Mouse (Mus musculus) megakaryocyte, adult 5-6 weeks (primary cell): Measurements from ENCODE around the gene Chd4. TPM values are rescaled to one million over a fixed set of nuclear protein-coding genes. Genes with fewer than 3 reads are reported as not detected.

Experiments used
- ATAC-seq: 2 replicates; pipeline ENCODE4 v1.8.0; 2016; ENCODE audit warnings: mild to moderate bottlenecking, inconsistent platforms; ENCODE audit not compliant: poor library complexity, severe bottlenecking
- total RNA-seq, 2 experiments: library from RNA; stranded (forward) in 1 of 2; stranded (reverse) in 1 of 2; fragments of 153-499, 151-499 nt in 1 of 2; fragments of 221-1000, 200-1000 nt in 1 of 2; gene quantifications; 2 replicates each; pipeline versions ENCODE4 v1.2.3 to v1.2.4; 2015 to 2017

Gene Chd4
- total RNA-seq, 2 experiments from 2014 or later: 64.9 to 282 TPM

DNA sequence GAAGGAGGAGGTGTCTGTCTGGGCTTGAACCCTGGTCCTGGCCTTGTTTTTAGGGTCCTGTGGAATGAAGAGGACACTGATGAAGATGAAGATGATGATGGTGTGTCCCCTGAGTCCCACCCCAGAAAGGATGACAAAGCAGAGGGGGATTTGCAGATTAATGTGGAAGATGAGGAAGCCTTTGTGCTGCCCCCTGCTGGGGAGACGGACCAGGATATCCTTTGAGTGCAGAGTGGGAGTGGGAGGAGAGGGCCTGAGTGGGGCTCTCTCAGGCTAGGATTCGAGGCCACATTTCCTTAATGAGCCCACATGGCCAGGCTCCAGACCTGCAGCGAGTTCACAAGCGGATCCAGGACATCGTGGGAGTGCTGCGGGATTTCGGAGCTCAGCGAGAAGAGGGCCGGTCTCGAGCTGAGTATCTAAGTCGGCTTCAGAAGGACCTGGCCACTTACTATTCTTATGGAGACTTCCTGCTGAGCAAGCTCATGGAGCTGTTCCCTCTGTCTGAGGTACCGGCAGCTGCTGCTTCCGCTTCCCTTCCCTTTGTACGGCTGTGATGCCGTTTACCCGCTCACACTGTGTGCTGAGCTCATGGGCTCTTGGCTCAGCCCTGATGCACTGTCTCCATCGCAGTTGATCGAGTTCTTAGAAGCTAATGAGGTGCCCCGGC, 41.4 kb downstream of the Chd4 start:
- ATAC-seq: peak; percentile 62

DNA sequence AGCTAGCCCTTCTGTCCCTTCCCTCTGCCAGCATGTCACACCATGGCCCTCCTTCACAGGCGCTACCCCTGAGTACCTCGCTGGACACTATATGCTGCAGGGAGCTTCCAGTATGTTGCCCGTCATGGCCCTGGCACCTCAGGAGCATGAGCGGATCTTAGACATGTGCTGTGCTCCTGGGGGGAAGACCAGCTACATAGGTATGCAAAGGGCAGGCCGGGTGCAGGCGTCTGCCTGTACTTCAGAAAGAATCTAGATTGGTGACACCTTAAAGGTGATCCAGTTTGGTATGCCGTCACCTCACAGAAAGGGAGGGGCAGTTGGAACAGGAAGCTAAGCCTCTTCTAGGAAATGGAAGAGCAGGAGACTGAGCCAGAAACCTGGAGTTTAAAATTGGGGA, 44.0 kb downstream of the Chd4 start:
- no peak for ATAC-seq

DNA sequence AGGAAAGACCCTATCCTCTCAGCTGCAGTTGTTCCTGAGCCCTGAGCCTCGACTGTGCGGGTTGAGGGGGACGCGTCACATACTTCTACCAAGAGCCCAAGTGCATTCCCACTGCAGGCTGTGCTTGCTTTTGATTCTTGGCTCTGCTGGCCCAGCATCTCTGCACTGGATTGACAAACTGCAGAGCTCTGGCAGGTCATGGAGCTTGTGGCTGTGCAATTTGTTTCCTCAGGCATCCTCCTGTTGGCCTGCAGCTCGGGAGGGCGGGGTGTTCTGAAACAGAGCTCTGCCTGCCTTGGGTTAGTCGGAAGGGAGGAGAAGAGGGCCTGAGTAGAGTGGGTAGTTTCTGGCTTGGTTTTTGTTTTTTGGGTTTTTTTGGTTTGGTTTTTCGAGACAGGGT, 46.7 kb downstream of the Chd4 start:
- ATAC-seq: no peak

DNA sequence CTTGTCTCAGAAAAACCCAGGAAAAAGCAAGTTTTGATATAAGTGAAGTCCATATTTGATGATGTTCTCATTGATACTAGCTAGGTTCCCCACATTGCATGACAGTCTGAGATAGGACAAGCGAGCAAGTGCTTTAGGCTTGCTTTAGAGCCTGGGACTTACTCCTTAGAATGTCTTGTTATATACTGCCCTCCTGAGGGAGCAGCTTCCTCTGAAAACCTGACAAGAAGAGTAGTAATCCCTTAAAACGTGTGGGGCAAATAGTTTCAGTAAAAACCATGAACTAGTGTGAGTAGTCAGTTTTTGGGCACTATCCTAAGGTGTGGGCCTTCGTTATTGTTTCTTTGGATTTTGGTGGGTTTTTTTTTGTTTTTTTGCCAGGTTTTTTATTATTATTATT, 47.3 kb downstream of the Chd4 start:
- no peak for ATAC-seq

DNA sequence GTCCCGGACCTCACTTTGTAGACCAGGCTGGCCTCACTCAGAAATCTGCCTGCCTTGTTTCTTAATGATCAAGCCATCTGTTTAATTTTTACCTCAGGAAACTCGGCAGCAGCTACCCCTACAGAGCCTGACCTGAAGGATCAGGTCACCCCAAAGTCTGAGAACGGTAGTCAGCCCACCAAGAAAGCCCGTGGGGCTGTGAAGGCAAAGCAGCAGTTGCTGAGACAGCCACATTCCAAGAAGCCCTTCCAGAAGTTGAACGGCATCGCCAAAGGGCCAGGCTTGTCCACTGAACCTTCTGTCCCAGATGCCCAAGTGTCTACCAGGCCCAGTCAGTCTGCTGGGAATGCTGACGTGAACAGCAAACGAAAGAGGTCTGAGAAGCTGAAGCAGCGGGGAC, 48.1 kb downstream of the Chd4 start:
- no peak for ATAC-seq

DNA sequence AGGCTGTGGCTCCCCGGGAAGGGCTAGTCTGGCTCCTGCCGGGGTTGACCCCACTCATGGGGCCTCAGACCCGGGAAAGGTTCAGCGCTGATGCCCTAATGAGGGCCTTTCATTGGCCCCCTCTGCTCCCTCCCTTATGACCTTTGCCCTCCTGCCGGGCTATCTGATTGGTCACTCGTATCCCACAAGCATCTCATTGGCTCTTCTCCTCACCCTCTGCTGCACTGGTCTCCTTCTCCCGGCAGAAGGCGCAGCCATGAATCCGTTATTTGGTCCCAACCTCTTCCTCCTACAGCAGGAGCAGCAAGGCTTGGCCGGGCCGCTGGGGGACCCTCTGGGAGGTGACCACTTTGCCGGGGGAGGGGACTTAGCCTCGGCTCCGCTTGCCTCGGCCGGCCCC, 49.2 kb downstream of the Chd4 start, which contains the start of gene Iffo1:
TSS of gene Iffo1 (plus strand) at position 241 of the 400 bp plus-strand sequence.
- peak; percentile 91 for ATAC-seq

DNA sequence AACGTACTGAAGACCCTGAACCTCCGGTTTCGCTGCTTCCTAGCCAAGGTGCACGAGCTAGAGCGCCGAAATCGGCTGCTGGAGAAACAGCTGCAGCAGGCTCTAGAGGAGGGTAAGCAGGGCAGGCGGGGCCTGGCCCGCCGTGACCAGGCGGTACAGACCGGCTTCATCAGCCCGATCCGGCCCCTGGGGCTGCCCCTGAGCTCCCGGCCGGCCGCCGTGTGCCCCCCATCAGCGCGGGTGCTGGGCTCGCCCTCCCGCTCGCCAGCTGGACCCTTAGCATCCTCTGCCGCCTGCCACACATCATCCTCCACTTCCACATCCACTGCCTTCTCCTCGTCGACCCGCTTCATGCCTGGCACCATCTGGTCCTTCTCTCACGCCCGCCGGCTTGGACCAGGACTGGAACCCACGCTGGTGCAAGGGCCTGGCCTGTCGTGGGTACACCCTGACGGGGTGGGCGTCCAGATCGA, 49.7 kb downstream of the Chd4 start:
- no peak for ATAC-seq

DNA sequence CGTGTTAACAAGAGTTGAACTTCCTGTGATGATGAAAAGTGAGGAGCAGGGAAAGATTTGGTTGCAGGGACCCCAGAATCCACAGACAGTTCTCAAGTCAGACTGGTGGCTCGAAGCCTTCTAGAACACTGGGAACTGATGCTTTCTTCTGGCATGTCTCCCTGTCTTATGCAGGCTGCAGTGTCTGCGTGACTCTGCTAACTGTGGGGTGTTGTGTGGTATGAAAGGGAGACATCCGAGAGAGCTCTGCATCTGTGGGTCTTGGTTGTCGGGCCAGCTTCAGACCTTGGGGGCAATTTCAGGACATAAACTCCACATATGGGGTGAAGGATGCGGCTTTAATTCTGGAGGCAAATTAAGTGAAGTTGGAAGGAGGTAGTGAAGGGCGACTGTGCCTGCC, 50.4 kb downstream of the Chd4 start:
- no peak for ATAC-seq

DNA sequence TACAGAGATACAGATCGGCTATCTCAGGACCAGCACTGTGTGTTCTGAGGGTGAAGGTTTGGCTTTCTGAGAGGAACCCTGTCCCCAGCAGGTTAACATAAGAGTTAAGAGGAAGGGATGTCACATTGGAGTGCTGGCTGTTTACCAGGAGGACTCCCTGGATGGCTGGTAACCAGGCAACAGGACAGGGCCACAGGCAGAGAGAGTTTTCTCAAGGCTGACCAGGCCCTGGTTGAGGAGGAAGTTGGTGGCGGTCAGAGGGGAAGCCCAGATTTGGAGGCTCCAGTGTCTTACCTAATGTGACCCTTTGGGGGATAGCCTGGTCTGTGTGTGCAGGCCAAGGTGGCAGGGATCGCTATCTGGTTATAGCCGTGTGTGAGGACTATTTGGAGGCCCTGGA, 51.0 kb downstream of the Chd4 start:
- peak; percentile 60 for ATAC-seq

DNA sequence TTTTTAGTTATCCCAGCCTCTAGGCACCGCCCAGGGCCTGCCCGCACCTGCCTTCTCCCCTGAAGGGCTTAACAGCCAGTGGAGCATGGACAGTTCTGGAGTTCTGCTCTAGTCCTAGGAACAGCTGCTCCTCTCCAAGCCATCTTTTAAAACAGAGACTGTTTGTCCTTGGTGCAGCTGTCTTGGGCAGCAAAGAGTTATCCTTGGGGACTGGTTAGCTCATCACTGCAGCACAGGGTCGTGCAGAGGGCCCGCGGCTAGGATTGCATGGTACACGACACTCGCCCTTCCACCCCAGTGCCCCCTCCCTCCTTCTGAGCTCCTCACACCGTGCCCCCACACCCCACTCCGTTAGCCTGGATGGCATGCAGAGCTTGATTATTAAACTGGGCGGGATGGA, 51.5 kb downstream of the Chd4 start:
- no peak for ATAC-seq

DNA sequence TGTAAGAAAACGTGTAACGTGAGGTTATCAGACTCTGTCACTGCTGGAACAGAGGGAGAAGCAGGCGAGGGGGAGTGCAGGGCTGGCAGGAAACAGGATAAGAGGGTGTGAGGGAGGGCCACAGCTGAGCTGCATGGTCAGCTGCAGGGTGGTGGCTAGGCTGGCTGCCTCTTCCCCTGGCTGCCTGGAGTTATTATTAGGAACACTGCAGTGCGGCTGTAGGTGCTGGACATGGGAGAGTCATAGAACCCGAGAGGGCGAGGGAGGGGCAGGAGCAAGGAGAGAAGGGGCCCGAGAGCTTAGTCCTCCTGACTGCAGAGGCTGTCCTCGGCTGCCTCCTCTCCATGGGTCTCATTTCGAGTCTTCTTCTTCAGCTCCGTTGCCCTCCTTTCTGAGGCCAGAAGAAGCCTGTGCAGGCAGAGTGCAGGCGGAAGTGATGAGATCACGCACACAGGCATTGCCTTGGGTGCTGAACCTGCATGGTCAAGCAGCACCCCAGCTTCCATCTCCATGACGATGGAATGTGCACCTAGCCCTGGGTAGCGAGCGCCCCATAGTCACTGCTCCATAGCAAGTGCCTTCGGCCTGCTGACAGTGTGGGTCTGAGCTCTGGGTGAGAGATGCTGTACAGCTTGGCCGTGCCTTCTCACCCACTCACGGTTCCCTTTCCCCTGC, 52.6 kb downstream of the Chd4 start:
- 0 out of 2 replicates have a peak, but pooled peaks have one; percentile 5 for ATAC-seq

DNA sequence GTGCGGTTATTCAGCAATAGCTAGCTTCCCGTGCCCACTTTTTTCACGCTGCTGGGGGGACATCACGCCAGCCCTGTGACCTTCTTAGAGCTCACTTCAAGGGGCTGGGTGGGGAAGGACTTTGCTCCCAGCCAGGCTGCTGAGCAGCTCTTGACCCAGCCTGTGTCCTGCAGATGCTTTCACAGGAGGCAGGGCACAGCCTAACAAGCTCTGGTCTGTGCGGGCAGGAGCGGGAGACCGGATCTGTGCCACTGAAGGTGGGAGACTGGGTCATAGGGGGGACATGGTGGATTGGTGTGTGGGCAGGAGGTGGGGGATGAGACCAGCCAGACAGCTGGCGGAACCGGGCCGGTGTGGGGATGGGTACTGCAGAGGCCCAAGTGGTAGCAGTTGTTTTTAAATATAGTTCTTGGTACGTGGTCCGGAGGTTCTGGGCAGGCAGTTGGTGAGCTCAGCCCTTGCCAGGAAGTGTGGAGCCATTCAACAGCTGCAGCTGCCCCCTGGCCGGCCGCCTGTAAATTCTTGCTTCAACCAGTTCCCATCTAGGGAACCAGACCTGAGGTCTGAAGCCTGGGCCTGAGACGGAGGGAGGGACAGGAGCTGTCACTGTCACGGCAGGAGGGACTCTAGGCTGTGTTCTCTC, 53.3 kb downstream of the Chd4 start:
- ATAC-seq: no peak

DNA sequence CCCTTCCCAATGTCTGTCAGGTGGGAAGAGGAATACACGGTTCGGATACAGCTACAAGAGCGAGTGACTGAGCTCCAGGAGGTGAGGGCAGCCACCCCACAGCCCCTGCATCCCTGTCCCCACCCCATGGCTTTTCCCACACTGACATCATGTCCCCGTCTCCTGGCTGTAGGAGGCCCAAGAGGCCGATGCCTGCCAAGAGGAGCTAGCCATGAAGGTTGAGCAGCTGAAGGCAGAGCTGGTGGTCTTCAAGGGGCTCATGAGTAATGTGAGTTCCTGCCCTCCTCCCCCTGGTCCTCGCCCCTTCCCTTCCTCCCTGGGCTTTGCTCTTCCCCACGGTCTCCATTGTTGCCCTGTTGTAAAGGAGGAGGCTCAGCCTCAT, 53.8 kb downstream of the Chd4 start:
- no peak for ATAC-seq

DNA sequence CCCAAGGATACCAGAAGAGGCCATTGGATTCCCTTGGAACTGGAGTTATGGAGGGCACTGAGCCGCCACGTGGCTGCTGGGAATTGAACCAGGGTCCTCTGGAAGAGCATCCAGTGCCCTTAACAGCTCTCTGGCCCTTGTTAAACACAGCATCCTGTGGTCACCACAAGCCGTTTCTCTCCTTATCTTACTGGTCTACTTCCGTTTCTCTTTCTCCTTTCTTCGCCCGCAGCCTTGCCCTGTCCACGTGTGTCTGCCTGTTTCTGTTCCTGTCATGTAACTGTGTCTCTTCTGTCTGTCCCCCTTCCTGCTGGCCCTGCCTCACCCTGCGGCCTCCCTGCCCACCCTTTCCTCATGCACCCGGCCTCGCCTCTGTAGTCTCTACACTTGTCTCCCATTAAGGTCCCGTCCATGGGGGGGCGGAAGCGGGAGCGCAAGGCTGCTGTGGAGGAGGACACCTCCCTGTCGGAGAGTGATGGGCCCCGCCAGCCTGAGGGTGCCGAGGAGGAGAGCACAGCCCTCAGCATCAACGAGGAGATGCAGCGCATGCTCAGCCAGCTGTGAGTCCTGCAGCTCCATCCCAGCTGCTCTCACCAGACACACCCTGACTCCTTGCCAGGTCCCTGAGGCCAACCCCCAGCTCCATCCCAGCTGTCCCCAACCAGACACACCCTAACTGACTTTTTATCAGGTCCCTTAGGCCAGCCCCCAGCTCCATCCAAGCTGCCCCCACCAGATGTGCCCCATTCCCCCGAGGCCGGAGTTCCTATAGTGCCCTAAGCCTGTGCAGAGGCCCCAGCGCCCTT, 56.6 kb downstream of the Chd4 start:
- ATAC-seq: peak; percentile 73

DNA sequence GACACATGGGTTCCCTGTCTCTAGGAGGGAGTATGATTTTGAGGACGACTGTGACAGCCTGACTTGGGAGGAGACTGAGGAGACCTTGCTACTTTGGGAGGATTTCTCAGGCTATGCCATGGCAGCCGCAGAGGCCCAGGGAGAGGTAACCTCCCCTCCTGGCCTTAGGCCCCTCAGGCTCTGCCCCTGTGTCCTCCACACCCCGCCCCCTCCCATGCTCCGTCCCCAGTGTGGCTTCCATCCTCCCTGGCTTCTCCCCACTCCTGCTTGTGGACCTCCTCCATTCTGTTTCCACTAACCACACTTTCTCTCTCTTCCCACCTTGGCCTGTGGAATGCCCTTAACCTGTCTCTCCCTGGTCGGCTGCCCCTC, 57.2 kb downstream of the Chd4 start:
- no peak for ATAC-seq

DNA sequence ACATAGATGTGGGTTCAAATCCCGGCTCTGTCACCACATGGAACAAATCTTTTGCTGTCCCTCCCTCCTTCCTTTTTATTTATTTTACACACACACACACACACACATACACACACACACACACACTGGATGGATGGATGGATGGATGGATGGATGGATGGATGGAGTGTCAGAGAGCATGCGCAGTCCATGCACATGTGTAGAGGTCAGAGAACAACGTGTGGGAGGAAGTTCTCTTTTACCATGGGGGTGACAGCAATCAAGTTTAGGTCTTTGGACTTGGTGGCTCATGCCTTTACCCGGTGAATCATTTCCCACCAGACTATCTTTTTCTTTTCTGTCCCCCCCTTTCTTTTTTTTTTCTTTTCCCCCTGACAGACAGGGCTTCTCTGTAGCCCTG, 57.9 kb downstream of the Chd4 start:
- ATAC-seq: no peak

DNA sequence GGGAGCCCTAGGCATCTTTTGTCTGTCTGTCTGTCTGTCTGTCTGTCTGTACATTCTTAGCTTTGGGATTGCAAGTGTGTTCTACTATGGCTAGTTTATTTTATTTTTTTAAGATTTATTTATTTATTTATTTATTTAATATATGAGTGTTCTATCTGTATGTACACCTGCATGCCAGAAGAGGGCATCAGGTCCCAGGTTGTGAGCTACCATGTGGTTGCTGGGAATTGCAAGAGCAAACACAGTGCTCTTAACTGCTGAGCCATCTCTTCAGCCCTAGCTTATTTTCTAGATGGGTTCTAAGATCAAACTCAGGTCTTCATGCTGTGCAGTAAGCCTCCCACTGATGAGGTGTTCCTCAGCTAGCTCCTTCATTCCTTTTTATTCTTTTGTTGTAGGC, 58.8 kb downstream of the Chd4 start:
- ATAC-seq: no peak

DNA sequence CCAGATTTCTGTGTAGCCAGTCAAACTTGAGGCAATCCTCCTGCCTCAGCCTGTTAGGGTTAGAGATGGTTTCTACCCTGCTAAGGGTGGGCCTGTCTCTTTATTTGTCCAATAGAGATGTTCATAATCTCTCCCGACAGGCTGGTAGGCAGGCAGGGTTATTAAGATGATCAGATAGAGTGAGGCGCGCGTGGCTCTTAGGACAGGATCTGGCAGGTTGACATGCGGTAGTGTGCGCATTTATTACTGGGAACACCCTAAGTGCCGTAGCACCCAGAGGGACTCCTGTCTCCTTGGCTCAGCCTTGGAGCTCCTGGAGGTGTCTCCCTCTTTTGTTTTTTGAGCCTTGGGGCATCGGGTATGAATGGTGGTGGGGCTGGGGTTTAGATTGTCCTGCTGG, 59.5 kb downstream of the Chd4 start:
- no peak for ATAC-seq

DNA sequence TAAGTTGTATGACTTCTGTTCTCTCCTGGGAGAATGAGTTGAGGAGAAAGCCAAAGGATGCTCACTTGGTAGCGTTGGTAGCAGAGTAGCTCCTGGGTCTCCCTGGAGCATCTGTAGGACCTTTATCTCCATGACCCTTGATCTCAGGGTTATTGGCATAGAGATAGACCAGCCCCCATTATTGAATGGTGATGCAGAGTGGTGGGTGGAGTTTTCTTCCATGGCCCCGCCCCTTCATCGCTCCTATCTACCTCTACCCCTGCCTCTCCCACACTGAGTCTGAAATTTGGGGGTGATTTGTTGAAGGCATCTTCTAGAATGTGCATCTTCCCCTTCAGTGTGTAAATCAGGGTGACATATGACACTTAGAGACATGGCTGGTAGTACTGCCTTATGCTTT, 60.7 kb downstream of the Chd4 start:
- ATAC-seq: no peak

DNA sequence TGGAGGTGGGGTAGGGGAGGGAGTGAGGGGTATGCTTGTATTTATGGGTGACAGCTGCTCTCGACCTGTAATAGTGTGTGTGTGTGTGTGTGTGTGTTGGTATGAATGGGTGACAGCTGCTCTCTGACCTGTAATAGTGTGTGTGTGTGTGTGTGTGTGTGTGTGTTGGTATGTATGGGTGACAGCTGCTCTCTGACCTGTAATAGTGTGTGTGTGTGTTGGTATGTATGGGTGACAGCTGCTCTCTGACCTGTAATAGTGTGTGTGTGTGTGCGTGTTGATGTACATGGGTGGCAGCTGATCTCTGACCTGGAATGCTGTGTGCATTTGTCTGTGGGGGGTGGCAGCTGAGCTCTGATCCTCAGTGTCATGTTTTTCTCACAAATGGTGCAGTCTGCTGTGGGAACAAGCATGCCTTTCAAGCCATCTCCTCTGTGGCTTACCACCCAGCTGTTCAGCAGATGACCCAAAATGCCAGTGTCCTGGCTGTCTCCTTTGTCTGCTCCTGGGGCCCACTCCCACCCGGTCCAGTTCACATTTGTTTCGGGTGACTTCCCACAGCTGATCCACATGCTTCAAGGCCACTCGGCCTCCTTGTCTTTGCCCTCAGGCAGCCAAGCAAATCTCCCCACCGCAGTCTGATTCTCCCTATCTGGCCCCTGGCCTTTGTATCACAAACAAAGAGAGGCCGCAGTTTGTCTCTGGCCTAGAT, 61.3 kb downstream of the Chd4 start:
- no peak for ATAC-seq
